Mouse (Mus musculus) urinary bladder, adult 18-20 months (tissue): Measurements from ENCODE around the gene Gm6482.
"Not testable (repeated sequence)": the region's sequence is repeated elsewhere in the genome, so short reads cannot be mapped to it uniquely, and the experiment has no call there.

Source experiments
- DNase-seq, 2 experiments: peaks; one replicate each; pipeline ENCODE4 v3.0.0; 2022; ENCODE audit warnings: low spot score in 2 of 2, mixed read lengths in 2 of 2

Gm6482 gene

DNA sequence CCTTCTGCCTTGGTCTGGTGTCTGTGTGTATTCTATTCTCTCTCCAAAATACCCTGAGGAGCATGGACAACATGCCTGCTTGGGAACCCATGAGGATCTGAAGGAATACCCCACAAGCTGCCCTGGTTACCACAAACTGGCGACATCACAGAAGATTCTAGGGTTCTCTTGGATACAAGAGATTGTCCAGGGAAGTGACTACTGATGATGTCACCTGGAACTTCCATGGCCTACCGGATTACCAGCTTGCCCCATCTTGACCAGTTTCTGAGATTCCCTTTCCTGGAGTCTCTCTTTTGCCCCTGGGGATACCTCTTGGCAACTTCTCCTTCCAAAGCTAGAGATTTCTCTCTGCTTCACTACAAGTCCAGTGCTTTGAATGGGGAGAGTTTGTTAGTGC, at the start of gene Gm6482:
Gene Gm6482, minus strand, starts transcription at position 101 of the 400 bp plus-strand sequence.
- DNase-seq = not testable (repeated sequence)

DNA sequence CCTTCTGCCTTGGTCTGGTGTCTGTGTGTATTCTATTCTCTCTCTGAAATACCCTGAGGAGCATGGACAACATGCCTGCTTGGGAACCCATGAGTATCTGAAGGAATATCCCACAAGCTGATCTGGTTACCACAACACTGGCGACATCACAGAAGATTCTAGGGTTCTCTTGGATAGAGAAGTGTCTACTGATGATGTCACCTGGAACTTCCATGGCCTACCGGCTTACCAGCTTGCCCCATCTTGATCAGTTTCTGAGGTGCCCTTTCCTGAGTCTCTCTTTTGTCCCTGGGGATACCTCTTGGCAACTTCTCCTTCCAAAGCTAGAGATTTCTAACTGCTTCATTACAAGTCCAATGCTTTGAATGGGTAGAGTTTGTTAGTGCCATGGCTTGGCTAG, 45.3 kb upstream of the Gm6482 start, which contains the start of gene Gm7954:
Gene Gm7954, minus strand, starts transcription at position 101 of the 400 bp plus-strand sequence.
- not testable (repeated sequence) for DNase-seq

DNA sequence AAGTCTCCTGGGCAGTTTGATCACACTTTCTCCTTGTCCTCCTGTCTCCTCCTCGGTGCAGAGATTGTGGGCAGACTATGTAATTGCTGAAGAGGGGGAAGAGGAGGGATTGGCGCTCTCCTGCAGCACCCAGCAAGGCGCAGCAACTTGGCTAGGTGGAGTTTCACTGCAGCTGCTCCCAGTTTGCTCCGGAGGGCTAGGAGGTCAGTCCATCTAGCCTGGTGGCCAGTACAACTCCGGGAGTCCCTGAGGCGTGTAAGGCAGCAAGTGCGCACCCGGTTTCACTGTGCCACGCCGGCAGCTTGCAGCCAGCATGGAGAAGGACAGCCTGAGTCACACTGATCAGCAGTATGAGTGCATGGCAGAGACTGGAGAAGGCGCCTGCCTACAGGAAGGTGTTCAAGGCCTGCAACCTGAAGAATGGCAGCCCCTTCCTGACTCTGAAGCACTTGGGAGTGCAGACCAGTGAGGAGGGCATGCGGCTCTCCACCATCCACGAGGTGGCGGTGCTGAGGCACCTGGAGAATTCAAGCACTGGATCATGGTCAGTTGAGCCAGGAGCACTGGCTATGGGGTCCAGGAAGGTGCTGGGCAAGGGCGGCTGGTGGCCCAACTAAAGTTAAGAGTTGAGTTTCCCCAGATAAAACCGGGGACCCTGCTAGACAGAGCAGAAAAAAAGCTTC, 17.5 kb upstream of the Gm6482 start:
- not testable (repeated sequence) for DNase-seq

DNA sequence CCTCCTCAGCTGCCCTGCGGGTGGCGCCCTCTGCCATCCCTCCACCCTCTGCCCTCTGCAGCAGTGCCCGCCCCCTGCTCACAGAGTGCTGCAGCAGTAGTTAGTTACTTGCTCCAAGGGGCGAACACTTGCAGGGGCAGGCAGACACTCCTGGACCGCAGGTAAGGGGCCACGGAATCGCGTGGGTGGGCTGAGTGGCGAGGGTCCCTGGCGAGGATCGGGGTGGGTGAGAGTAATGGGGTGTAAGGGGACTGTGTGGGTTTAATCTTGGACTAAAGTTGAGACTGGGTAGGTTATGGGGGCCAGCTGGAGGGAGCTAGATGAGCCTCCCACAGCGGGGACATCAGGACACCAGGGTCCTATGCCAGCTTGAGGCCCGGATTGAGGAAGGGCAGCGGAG, 16.6 kb upstream of the Gm6482 start:
- DNase-seq = not testable (repeated sequence)

DNA sequence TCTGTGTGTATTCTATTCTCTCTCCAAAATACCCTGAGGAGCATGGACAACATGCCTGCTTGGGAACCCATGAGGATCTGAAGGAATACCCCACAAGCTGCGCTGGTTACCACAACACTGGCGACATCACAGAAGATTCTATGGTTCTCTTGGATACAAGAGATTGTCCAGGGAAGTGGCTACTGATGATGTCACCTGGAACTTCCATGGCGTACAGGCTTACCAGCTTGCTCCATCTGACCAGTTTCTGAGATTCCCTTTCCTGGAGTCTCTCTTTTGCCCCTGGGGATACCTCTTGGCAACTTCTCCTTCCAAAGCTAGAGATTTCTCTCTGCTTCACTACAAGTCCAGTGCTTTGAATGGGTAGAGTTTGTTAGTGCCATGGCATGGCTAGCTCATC, 21.8 kb downstream of the Gm6482 start, which contains the start of gene Gm7945:
Gene Gm7945, minus strand, starts transcription at position 101 of the 400 bp plus-strand sequence.
- DNase-seq = not testable (repeated sequence)
